Mouse (Mus musculus): ENCODE results near the gene Dlg2.

Dlg2 gene

DNA sequence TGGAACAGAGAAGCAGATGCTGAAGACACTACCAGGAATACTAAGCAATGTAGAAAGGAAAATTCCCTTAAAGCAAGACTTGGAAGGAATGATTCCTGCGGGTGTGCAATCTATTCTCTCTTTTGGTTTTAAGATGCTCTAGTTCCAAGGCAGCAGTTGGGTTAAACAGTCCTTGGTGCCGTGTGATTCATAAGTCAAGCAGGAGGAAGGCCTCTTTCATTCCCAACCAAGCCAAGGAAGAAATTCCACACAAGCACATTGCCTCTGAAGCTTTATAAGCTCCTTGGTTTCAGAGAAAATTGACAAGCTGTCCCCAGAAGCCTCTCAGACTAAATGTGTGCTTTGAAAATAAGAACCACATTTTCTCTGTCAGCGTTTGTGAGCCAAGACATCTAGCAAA, 1309.4 kb downstream of the Dlg2 start:
- no peak for DNase-seq

DNA sequence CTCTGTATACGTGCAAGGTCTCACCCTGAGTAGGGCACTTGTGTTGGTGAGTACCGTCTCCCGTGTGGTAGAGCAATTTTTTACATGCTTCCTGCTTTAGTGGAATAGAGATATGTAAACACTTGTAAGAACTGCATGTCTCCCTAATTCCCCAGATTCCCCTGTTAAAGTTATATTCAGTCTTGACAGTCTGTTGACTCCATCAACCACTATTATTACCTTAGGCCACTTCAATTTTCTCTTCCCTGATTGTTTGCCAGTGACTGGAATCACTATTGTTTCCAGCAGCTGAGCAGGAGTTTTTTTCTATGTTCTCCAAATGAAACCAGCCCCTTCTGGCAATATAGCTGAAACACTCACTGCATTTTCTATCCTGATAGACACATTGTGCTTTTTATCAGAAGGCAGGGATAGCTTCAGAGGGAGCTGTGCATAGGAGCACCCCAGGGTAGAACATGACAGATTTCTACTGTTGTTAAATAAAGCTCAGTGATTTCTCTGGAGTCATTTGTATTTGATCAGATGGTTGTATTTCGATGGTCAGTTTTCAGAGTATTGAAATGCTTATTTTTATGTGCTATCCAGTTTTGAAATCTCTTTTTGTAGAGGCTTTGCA, 1314.6 kb downstream of the Dlg2 start:
- no peak for DNase-seq

DNA sequence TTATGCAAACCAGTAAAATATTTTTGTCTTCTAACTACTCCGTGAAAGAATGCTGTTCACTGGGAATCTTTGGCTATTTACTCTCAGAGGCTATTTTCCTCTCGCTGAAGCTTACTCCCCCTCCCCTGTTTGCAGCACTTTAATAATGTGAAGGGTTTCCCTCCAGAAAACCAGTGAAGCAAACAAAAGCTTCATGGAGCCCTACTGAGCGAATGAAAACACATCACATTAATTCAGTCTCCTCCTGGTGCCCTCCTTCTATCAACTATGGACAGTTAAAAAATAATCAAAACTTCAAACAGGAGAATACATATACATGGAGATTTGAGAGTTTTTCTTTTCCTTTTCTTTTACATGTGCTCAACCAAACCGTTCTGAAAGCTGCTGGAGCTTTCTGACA, 1330.2 kb downstream of the Dlg2 start:
- no peak for DNase-seq

DNA sequence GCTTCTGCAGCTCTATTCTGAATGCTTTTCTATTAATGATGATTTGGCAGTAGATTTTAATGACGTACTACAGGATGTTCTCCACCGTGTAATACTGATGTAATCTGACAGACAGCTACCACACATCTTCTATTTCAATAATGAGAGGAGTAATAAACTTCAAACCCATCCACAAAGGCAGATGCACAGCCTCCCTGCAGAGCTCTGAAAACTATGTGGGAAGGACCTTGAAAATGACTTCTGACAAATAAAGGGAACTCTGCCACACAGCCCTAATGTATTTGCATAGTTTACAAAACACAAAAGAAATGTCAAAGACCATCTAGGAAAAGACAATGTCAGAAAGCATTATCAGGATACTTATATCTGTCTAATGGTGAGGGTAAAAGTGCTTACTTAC, 1334.3 kb downstream of the Dlg2 start:
- DNase-seq = no peak

DNA sequence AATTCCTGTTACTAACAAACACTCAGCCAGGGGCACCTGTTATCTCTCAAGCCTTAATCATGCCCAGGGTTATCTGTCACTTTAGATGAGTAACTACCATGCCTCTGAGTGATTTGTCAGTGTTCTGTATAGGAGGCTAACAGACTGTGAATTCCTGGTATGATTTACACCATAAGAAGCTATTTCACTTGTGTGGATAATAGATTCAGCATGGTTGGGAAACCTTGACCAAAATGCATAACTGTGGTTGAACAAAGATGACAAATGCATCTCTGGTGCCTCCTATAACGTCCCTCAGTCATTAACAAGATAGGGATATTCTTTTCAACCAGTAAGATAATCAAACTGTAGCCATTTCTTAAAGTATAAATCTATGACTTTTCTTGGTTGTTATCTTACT, 1341.5 kb downstream of the Dlg2 start:
- no peak for DNase-seq

DNA sequence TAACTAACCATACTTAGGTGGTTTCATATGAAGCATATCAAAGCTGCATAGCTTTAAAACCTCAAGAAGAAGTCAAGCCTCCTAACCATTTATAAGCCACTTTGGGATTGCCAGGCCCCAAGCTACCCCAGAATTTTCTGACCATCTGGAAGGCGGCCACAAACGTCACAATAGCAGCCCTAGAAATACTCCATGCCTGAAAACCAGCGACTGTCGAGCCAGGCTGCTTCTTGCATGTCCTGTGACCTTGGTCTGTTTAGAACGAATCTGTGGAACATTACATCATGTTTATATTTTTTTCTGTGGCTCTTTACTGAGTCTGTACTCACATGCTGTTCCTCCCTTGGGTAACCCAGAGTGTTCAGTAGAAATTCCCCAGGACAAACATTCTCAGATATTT, 1355.7 kb downstream of the Dlg2 start:
- no peak for DNase-seq

DNA sequence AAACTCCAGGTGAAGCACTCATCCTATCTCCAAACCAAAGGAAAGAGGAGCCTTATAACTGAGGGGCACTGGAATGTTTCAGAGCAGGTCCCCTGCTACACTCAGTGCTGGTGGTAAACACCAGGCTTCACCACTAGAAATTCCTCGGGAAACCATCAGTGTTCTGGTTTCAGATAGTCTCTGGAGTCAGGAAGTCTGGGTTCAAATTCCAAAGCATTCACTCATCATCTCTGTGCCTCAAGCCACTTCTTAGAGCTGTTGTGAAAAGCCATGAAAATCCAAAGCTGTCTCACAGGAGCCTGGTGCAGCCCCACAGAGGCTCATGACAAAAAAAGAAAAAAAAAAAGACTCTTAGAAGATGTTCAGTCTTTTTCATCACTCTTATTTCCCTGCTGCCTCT, 1369.3 kb downstream of the Dlg2 start:
- no peak for DNase-seq

DNA sequence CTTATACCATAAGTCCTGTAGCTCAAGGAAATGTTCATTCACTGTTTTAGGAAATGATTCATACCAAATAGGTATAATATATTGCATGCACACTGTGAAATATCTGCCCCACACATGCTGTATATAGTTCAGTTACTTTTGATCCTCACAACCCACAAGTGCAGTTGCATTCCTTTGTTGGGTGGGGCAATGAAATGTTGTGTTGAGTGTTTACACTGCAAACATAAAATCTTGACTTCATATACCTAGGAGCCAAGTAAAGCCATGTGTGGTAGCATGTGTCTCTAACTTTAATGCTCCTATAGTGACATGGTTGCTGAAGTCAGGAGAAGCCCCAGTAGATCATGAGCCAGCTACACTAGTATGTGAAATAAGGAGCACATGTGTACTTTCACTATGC, 1372.9 kb downstream of the Dlg2 start:
- no peak for DNase-seq

DNA sequence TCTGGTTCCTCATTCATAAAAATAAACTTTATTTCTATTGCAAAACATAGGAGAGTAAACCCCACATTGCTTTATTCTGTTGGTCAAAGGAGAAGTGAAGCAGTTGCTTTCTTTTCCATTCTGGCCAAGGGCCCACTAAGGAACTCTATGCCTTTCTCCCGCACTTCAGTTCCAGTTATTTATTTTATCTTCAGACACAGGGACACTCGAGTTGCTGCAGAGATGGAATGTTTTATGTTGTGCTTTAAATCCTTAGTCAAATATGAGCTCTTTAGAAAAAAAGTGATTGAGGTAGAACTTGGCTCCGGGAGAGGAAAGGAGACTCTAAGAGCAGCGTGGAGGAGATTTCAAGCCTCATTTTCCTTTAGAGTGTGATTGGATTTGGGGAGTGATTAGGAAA, 1377.2 kb downstream of the Dlg2 start:
- DNase-seq = no peak

DNA sequence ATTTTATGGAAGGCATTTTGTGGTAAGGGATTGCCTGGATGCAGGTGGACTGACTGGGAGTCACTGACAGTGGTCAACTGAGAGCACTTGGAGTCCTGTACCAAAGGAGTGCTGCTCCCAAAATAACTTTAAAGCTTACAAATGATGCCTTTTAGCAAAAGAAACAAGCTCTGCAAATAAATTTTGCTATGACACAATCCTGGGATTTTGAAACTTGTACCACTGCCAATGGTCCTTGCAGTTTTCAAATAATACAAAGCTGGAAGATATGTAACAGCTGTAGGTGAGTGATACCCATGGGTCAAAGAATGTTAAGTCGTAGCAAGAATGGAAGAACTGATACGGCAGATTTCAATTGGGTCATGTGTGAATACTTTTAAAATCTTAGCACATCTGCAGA, 1380.5 kb downstream of the Dlg2 start:
- no peak for DNase-seq

DNA sequence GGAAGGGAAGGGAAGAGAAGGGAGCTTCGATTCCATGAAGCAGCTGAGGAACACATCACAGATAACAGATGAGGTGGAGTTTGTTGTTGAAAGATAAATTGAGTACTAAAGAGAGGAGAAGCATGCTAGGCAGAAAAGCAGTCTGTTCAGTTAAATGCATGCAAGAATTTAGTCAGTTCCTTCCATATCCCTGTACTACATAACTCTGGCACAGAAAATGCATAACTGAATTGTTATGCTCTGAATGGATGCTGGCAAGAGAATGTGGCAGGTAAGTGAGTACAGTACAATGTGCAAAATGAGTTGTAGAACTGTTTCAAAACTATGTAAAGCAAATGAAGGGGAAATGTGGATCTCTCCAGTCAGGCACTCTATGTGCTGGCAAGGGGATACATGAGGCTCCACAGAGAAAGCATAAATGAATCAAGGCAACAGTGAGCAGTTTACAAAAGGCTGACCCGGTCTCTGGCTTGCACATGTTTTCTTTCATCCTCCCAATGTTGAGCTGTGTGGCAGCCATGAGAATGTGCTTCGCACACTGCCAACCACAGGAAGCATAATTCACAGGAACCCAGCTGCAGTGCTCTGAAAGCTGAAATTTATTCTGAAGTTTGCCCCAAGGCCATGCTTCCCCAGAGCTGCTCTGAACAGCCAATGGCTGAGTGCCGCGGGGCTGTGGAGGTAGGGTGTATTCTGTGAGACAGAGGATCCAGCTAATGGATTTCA, 1386.5 kb downstream of the Dlg2 start:
- DNase-seq = no peak

DNA sequence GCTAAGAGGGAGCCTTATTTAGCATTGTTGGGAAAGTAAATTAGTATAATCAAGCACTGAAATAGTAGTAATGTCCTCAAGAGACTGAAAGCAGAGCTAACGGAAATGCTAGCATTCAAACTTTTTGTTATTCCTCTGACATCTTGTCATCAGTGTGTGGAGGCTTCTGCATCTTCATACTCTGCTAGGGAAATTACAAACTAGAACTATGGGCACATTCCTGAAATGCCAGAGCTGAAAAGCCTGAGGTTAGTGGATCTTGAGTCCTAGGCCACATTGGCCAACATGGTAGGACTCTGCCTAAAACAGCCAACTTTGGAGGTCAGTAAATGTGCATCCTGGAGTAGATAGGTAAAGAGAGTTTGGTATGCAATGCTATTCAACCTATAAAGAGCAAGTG, 1392.4 kb downstream of the Dlg2 start:
- no peak for DNase-seq

DNA sequence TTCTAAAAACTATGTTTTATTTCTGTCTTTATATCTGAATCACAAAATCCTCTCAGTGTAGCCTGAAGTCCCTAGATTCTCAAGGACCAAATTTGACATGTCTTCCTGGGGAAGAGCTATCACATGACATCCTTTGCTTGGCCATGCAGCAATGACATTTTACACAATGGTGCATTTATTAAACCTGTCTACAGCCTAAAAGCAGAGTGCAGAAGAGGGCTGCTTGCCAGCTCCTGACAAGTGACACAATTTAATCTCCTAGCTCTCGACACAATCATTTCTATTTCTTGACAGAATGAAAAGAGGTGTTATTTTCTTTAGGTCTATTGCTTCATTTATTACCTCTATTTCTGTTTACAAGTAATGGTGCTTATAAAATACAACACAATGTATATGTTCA, 1400.4 kb downstream of the Dlg2 start:
- no peak for DNase-seq

DNA sequence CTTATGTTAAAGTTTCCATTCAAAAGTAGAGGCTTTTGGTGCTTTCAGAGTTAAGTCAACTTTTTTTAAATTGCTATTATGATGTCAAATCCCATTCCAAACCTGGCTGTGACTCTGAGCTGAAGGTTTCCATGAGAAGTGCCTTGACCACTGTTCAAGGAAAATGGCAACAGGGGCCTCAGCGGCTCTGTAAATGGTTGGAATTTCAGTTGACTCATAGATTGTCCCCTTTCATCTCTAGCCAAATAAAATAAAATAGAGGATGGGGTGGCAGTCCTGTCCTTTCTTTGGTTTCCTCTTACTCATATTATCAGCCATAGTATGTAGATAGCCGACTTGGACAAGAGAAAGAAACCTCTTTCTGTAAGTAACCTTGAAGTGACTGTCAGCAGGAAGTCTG, 1401.3 kb downstream of the Dlg2 start:
- DNase-seq = no peak

DNA sequence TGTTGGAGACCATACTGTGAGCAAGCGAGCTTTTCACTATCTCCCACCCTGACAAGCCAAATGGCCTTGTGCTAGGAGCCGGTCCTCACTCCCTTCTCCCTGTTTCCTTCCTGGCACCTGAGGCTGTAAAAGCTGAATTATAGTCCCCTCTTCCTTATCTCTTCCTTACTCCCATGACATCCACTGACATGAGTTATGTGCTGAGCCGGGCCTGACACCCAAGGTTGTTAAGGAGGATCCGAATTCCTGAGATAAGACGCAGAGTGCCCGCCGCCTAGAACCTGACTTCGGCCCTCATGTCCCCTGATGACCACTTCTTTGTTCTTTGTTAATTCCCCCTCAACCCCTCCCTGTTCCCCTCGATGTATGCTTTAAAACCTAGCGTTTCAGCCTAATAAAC, 1409.9 kb downstream of the Dlg2 start:
- no peak for DNase-seq

DNA sequence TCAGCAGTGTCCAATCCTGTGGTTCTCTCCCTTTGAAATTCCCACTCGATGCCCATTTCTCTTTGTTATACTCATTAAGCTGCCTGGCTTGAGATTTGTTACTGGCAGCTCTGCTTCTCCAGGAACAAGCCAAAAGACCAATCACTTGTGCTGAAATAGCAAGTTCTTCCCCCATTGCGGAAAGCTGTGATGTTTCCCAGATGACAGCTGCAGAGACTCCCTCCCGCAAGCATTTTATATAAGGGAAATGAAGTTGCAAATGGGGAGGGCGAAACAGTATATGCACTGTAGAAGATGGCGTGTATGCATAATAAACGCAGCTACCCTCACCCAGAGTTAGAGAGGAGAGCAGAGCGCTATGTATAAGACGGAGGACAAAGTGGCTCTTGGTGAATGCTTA, 1417.5 kb downstream of the Dlg2 start:
- DNase-seq = no peak

DNA sequence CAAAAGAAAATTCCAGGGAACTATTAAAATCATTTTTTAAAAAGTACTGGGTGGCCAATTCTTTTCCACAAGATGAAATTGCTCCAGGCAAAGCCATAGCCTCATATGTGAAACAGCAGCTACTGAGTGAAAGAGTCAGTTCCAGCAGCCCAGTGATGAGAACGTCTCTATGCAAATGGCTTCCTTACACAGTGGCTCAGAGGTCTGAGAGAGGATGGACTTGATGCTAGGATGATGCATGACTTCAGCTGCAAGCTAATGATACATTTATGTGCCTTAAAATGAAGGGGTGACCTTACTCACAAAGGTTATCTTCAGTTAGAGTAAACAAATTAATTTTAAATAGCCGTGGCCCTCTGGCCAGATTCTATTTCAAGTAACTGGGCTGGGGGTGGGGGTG, 1420.5 kb downstream of the Dlg2 start:
- no peak for DNase-seq

DNA sequence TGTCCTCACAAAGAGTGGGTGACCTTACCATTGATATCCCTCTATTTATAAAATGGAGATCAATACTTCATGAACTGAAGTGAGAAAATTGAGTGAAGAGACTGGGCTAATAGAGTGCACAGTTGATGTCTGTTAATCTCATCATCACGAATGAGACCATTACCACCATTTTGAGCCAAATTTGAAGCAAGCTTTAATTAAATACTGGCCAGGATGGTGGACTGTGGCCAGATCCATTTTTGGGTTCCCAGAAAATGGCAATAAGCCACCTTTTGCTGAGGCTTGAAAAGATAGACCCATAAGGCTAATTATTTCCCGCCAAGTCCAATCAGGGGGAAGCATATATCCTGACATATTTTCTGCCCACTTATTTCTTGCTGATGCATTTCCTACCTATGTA, 1421.0 kb downstream of the Dlg2 start:
- no peak for DNase-seq

DNA sequence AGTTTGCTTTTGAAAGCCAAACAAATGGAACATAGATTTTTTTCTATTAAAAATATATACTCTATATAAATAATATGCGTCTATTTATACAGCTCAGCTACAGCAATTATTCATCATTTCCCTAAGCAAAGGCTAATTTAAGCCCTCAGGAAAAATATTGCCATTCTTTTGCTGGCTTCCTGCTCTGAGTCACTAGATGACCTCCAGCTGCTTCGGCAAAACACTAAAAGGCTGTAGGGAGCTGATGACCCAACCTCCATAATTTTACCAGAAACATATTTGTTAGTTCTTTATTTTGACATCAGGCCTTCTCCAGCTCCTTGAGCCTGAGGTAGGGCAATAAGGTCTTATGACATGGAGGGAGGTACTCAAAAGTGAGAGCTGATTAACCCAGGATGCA, 1426.0 kb downstream of the Dlg2 start:
- no peak for DNase-seq

DNA sequence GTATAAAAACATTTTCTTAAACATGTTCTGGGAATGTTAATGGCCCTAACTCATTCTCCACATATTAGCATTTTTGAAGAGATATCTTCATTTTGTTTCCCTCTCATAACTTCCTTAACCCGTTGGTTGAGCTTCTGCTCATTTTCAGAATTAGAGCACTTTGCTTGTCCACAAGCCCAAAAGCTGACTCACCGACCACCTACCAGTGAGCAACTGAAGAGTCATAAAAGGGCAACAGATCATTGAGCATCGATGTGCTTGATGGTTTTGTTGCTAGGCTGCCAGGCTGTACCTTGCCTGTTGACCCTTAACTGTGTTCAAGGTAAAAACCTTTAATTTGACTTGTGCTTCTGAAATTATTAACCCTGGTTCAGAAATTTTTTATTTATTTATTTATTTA, 1440.3 kb downstream of the Dlg2 start:
- DNase-seq = no peak

DNA sequence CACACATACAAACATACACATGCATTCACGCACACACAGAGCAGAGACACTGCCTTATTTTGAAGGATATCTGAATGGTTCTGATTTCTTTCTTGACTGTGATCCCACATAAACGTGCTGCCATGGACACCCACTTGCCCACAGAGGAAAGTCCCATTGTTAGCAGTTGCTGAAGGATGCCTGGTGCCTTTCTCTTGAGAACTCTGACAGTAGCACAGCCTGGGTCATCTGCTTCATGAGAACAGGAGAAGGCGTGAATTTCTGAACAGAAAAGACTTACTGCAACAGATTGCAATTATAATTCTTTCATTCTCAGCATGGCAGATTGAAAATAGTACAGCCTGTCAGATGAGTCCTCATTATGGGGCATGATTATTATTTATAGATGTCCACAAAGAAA, 1442.6 kb downstream of the Dlg2 start:
- DNase-seq = no peak

DNA sequence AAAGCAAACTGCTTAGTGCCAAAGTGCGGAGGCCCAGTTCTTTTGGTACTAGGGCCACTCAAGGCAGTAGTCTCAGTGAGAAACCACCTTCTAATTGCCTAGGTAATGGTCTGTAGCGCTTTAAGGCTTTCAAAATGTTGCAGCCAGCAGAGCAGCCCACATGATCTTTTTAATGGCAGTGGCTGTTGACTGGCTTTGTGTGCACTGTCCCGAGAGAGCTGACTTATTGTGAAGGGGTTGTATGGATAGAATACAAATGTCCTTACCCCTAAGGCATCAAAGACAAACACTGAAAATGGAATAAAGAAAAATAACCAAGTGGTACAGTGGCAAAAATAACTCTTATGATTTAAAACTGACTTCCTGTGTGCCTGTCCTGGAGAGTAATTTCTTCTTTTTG, 1443.3 kb downstream of the Dlg2 start:
- DNase-seq = no peak

DNA sequence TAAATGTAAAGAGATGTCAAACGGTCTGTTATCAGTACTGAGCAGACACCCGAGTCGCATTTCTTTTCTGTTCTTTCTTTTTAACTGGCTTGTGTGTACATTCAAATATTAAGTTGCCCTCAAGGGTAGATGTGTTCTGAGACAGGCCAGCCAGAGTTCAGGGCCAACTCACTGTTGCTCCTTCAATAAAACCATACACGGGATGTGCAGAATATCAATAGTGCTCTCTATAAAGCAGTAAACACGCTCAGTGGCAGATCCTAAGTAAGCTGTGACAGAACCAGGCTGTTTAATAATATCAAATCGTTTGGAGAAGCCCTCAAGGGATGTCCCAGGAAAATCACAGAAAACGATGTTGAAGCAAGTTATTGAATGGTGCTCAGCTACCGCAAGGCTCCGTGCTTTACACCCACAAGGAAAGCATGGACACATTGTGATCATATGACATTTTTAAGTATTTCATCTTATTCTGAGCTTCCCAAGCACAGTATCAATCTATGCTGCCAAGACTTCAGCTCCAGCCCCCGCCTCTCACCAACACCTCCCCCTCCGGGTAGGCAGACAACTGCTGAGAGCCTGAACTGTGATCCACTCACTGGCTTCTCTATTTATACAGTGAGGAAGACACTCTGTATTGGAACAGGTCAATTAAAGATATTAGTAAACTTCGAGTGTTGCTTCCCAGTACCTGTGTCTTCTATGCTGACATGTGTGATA, 1458.6 kb downstream of the Dlg2 start:
- DNase-seq = no peak

DNA sequence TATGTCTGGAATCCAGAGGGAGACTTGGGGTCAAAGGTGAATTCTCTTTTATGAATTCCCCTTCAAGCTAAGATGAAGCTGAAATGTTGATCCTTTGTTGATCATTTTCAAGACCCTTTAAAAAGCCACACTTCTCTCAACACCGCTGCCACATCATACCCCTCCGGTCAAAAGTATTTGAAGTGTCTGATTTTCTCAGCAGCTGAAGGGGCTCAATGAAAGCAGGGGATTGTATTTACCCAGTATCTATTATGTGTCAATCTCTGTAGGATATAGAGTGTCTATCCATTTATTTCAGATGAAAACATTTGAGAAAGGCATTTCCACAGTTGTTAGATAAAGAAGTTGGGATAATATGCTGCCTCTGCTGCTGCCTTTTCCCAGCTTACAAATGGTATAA, 1459.7 kb downstream of the Dlg2 start:
- no peak for DNase-seq

DNA sequence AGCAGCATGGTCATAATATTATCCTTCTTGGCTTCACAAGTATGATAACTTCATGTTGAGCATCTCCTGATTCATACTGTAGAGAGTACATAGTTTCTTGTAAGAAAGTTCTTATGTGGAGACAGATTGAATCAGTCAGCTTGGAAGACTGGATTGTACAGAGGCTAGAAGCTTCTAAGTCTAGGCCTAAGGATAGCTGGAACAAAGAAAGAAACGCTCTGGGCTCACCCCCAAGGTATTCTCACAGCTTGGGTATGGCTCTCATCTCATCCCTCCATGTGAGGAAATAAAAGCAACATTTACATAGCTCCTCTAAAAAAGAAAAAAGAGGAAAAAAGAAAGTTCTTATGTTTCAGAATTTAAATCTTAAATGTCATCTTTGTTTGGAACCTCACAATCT, 1466.8 kb downstream of the Dlg2 start:
- DNase-seq = no peak

Measured in cerebellum, adult 11-12 months (tissue).